8 mouse cellular contexts compared by ENCODE assay signal in genomic region chr6:56796668-56797141, GRCm38 (mm10). TPM values are rescaled to one million over a fixed set of nuclear protein-coding genes. Genes with fewer than 3 reads are reported as not detected.
DNase-seq lines count a peak whose midpoint lies in the region; ATAC-seq and TF ChIP-seq lines count a peak whose summit lies in the region.

No protein-coding gene starts in this region.

- under 1% methylated on average over 16 of the region's 16 CpGs for WGBS in kidney, adult 2 months
- under 1% methylated on average over 16 of the region's 16 CpGs for WGBS in lung, embryonic 14.5 days

- ATAC-seq in granulocyte monocyte progenitor cell, adult 5-6 weeks (replicated peaks; ENCODE audit: poor library complexity, severe bottlenecking), result peak; percentile 54
- peak; percentile 26; the same call in 1 of the 2 replicates for ATAC-seq in lung, embryonic 14.5 days (ENCODE audit: insufficient read depth)
- peak; percentile 26; the same call in 1 of the 2 replicates for ATAC-seq in neutrophil, adult 5-6 weeks (ENCODE audit: extremely low read depth, insufficient number of reproducible peaks, low FRiP score, poor library complexity, severe bottlenecking)

- TF ChIP-seq CTCF in E14TG2a.4 (conservative IDR thresholded peaks at IDR 0.05; ENCODE audit: low read length), result no peak
- no peak for TF ChIP-seq CTCF in kidney, adult 2 months (conservative IDR thresholded peaks at IDR 0.05; ENCODE audit: insufficient read depth, insufficient read length, low read depth, low read length)
- TF ChIP-seq CTCF in lung, embryonic 14.5 days (IDR thresholded peaks at IDR 0.05; ENCODE audit: low read depth), result no peak

- peak overlapping the region; percentile 96 for H3K9ac ChIP-seq in lung, embryonic 14.5 days

- H3K4me1 ChIP-seq in E14TG2a.4 (replicated peaks; ENCODE audit: low read depth, low read length), result peaks cover 52% of the 10 kb centered on the region
- H3K4me1 ChIP-seq in kidney, adult 2 months (ENCODE audit: control insufficient read depth, insufficient read depth, low read length), result peaks cover 16% of the 10 kb centered on the region
- H3K4me1 ChIP-seq in lung, embryonic 14.5 days (ENCODE audit: insufficient read depth), result peaks cover 17% of the 10 kb centered on the region

- H3K9me3 ChIP-seq in E14TG2a.4 (ENCODE audit: low read length), result no peaks in the 10 kb centered on the region
- H3K9me3 ChIP-seq in lung, embryonic 14.5 days (ENCODE audit: low read depth, low read length), result no peaks in the 10 kb centered on the region

- 0 out of 2 replicates have a peak, but pooled peaks cover 4% of the 10 kb centered on the region for H3K27me3 ChIP-seq in E14TG2a.4 (ENCODE audit: insufficient read depth, low read length)
- H3K27me3 ChIP-seq in kidney, adult 2 months (replicated peaks; ENCODE audit: control insufficient read depth, insufficient read depth, low read length), result no peaks in the 10 kb centered on the region
- no peaks in the 10 kb centered on the region for H3K27me3 ChIP-seq in lung, embryonic 14.5 days (ENCODE audit: insufficient read depth, low read length)

- peaks cover 7% of the 10 kb centered on the region; the same call in 1 of the 2 replicates for H3K36me3 ChIP-seq in E14TG2a.4 (ENCODE audit: insufficient read depth, low read length)
- no peaks in the 10 kb centered on the region for H3K36me3 ChIP-seq in kidney, adult 2 months (ENCODE audit: control insufficient read depth, insufficient read depth, low read length)
- no peaks in the 10 kb centered on the region for H3K36me3 ChIP-seq in lung, embryonic 14.5 days (ENCODE audit: insufficient read depth)

- peak overlapping the region; percentile 90 for H3K4me2 ChIP-seq in lung, embryonic 14.5 days

- peak; percentile 83 for DNase-seq in 416B (ENCODE audit: low read depth)
- peak; percentile 48 to 60 for DNase-seq in cerebellum, postnatal 10 days
- peak; percentile 56 for DNase-seq in kidney, adult 2 months
- peak; percentile 74 for DNase-seq in lung, embryonic 14.5 days
- peak; percentile 32 to 39 for DNase-seq in thymus, postnatal 36 days

- H3K4me3 ChIP-seq in E14TG2a.4 (replicated peaks; ENCODE audit: low read length), result peak overlapping the region; percentile 88
- H3K4me3 ChIP-seq in kidney, adult 2 months (ENCODE audit: insufficient read depth, low read depth, low read length), result peak overlapping the region; percentile 94
- H3K4me3 ChIP-seq in lung, embryonic 14.5 days (ENCODE audit: low read depth, low read length), result peak overlapping the region; percentile 76

- H3K27ac ChIP-seq in kidney, adult 2 months (ENCODE audit: insufficient read depth, low read depth, low read length), result 0 out of 2 replicates have a peak overlapping the region, but pooled peaks have one; percentile 9
- H3K27ac ChIP-seq in lung, embryonic 14.5 days (ENCODE audit: low read depth), result peak overlapping the region; percentile 100

- no peak for TF ChIP-seq POLR2A in kidney, adult 2 months (IDR thresholded peaks at IDR 0.05; ENCODE audit: low read depth, low read length)

RNA-seq across cellular contexts. Expression of gene Kbtbd2, which starts 0.9 kb away (rescaled TPM):
- total RNA-seq in granulocyte monocyte progenitor cell, adult 5-6 weeks (2014; fragmentation: Nextera tagmentation), result 25.0 and 31.4 TPM in 2 replicates
- 25.4 and 34.2 TPM in 2 replicates for total RNA-seq in granulocyte monocyte progenitor cell, adult 5-6 weeks (2017)
- polyA plus RNA-seq in kidney, adult 2 months (2012; rRNA removed), result 7.2 and 9.2 TPM in 2 replicates
- 33.5 and 33.9 TPM in 2 replicates for polyA plus RNA-seq in lung, embryonic 14.5 days (2014; fragmentation: Nextera tagmentation; extraction: Ambion mirVana)
- 50.0 and 60.5 TPM in 2 replicates for total RNA-seq in neutrophil, adult 5-6 weeks (2017)

RNA-seq across cellular contexts. Expression of gene Fkbp9, which starts 35.2 kb away (rescaled TPM):
- total RNA-seq in granulocyte monocyte progenitor cell, adult 5-6 weeks (2014; fragmentation: Nextera tagmentation), result 4.6 and 8.7 TPM in 2 replicates
- 9.2 and 13.7 TPM in 2 replicates for total RNA-seq in granulocyte monocyte progenitor cell, adult 5-6 weeks (2017)
- polyA plus RNA-seq in kidney, adult 2 months (2012; rRNA removed), result 50.4 TPM in 2 replicates
- 178 and 186 TPM in 2 replicates for polyA plus RNA-seq in lung, embryonic 14.5 days (2014; fragmentation: Nextera tagmentation; extraction: Ambion mirVana)
- total RNA-seq in neutrophil, adult 5-6 weeks (2017), result 0.47 TPM in 1 of 2 replicates, not detected in the other

Comparison
In these comparisons a context has a peak if more than half of its experiments do, and no peak if none do; other contexts are left out.
1. Peak in every context shown above with its lines: DNase-seq, ATAC-seq, H3K4me3 ChIP-seq and H3K27ac ChIP-seq.